9 mouse cellular contexts compared by ENCODE assay signal in the genomic region with DNA sequence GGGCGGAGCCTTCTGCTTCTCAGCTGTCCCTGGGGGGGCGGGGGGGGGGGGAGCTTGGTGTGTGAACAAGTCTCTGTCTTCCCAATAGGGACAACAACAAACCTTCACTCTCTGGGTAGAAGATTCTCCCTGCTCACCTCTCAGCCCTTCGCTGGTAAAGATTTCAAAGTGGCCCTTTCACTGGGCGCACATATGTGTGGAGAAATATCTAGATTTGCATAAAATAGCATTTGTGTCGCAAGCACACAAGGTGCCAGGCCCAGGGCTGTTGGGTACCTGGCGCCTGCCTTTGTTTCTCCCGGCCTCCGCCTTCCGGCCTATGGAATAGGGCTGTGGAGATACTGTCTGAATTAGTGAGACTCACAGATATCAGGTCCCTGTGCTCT. TPM values are rescaled to one million over a fixed set of nuclear protein-coding genes. Genes with fewer than 3 reads are reported as not detected.
DNase-seq lines count a peak whose midpoint lies in the region; ATAC-seq lines count a peak whose summit lies in the region.
"Had no signal": no experiment of that assay in that cellular context is flagged by ENCODE, and none has a peak within 500 bp of the region (broad histone marks: within the 10 kb centered on the region; RNA-seq: fewer than 3 reads in every experiment).

No protein-coding gene starts in this region.

- H3K36me3 ChIP-seq in heart, embryonic 15.5 days = peaks cover 20% of the 10 kb centered on the region
- H3K36me3 ChIP-seq in megakaryocyte, embryonic 14.5 days (replicated peaks; ENCODE audit: low read length) = peaks cover 37% of the 10 kb centered on the region
- H3K36me3 ChIP-seq in embryonic facial prominence, embryonic 14.5 days (ENCODE audit: control insufficient read depth, insufficient read depth, low read length) = peaks cover 30% of the 10 kb centered on the region
- peaks cover 37% of the 10 kb centered on the region for H3K36me3 ChIP-seq in macrophage (ENCODE audit: inconsistent target)

- peaks cover 23% of the 10 kb centered on the region; the same call in 1 of the 2 replicates for H3K79me2 ChIP-seq in macrophage (ENCODE audit: inconsistent target)

- 56% methylated on average over 9 of the region's 9 CpGs for WGBS in heart, embryonic 15.5 days
- 65% methylated on average over 9 of the region's 9 CpGs for WGBS in embryonic facial prominence, embryonic 14.5 days
- WGBS in macrophage (ENCODE audit: missing documents) = 47% methylated on average over 9 of the region's 9 CpGs

- no peak overlapping the region for H3K4me2 ChIP-seq in heart, embryonic 15.5 days
- no peak overlapping the region for H3K4me2 ChIP-seq in embryonic facial prominence, embryonic 14.5 days (ENCODE audit: low read depth, low read length)

- H3K9ac ChIP-seq in heart, embryonic 15.5 days = no peak overlapping the region
- no peak overlapping the region for H3K9ac ChIP-seq in embryonic facial prominence, embryonic 14.5 days (ENCODE audit: low read depth, low read length)

- H3K4me3 ChIP-seq in heart, embryonic 15.5 days = no peak overlapping the region
- peak overlapping the region; percentile 81 for H3K4me3 ChIP-seq in megakaryocyte, embryonic 14.5 days (replicated peaks)
- H3K4me3 ChIP-seq in embryonic facial prominence, embryonic 14.5 days (ENCODE audit: low read depth, low read length) = no peak overlapping the region
- H3K4me3 ChIP-seq in macrophage (ENCODE audit: inconsistent target) = no peak overlapping the region

- ATAC-seq in heart, embryonic 15.5 days (replicated peaks; ENCODE audit: insufficient number of reproducible peaks, insufficient read depth, low FRiP score, low read depth) = no peak
- ATAC-seq in megakaryocyte, adult 5-6 weeks (ENCODE audit: poor library complexity, severe bottlenecking) = no peak
- ATAC-seq in embryonic facial prominence, embryonic 14.5 days (ENCODE audit: low read depth) = no peak

- no peaks in the 10 kb centered on the region for H3K27me3 ChIP-seq in heart, embryonic 15.5 days
- no peaks in the 10 kb centered on the region for H3K27me3 ChIP-seq in megakaryocyte, embryonic 14.5 days (replicated peaks)
- H3K27me3 ChIP-seq in embryonic facial prominence, embryonic 14.5 days (replicated peaks; ENCODE audit: control insufficient read depth, insufficient read depth, low read length) = no peaks in the 10 kb centered on the region

- no peak for DNase-seq in heart, postnatal 10 days
- no peak for DNase-seq in embryonic facial prominence, embryonic 14.5 days (ENCODE audit: low spot score)
- DNase-seq in testis, postnatal 14 days (ENCODE audit: low spot score) = no peak
- no peak for DNase-seq in urinary bladder, adult 18-20 months (ENCODE audit: low spot score in 2 of 2)
- DNase-seq: retina, postnatal 1 day had no signal

- H3K9me3 ChIP-seq in heart, embryonic 15.5 days (replicated peaks) = no peaks in the 10 kb centered on the region
- peaks cover 3% of the 10 kb centered on the region; the same call in 1 of the 2 replicates for H3K9me3 ChIP-seq in megakaryocyte, embryonic 14.5 days
- 0 out of 2 replicates have a peak, but pooled peaks cover 3% of the 10 kb centered on the region for H3K9me3 ChIP-seq in embryonic facial prominence, embryonic 14.5 days (ENCODE audit: control insufficient read depth, low read length)

- intact Hi-C loops in heart, postnatal 10 days (cut with DNase I) = no loop called here

- peak overlapping the region; percentile 83 for H3K27ac ChIP-seq in heart, embryonic 15.5 days
- peak overlapping the region; percentile 69 for H3K27ac ChIP-seq in embryonic facial prominence, embryonic 14.5 days (replicated peaks; ENCODE audit: low read depth, low read length)
- peak overlapping the region; percentile 73 for H3K27ac ChIP-seq in macrophage

- H3K4me1 ChIP-seq in heart, embryonic 15.5 days (replicated peaks) = peaks cover 25% of the 10 kb centered on the region
- H3K4me1 ChIP-seq in megakaryocyte, embryonic 14.5 days = peaks cover 62% of the 10 kb centered on the region
- 0 out of 2 replicates have a peak, but pooled peaks cover 11% of the 10 kb centered on the region for H3K4me1 ChIP-seq in embryonic facial prominence, embryonic 14.5 days (ENCODE audit: control insufficient read depth, insufficient read depth, low read length)

RNA-seq across cellular contexts. Expression of a gene that starts 11.8 kb away (rescaled TPM):
- 0.88 and 2.6 TPM in 2 replicates for polyA plus RNA-seq in heart, embryonic 15.5 days (2015; fragmentation: Nextera tagmentation; extraction: Ambion mirVana)
- 1 to 10 TPM in 1 of 2 experiments, under 1 TPM in 1; 0.94 to 1.1 TPM for total RNA-seq in heart, postnatal 10 days (2021)
- 1.2 TPM in 1 of 2 replicates, not detected in the other for polyA plus RNA-seq in megakaryocyte, embryonic 14.5 days (2012; ENCODE audit: insufficient read depth, low replicate concordance)
- 195 and 212 TPM in 2 replicates for total RNA-seq in megakaryocyte, adult 5-6 weeks (2015)
- 204 and 237 TPM in 2 replicates for total RNA-seq in megakaryocyte, adult 5-6 weeks (2017)
- polyA plus RNA-seq in embryonic facial prominence, embryonic 14.5 days (2014; fragmentation: Nextera tagmentation; extraction: Ambion mirVana) = 1.4 and 2.0 TPM in 2 replicates
- 10 to 100 TPM; 11.4 to 83.2 (median 42.8) TPM for total RNA-seq in macrophage (2018; cell fraction: chromatin; rRNA removed)
- total RNA-seq in macrophage (2018; cell fraction: cytosol; rRNA removed) = 100 to 1,000 TPM in 13 of 26 experiments, 10 to 100 TPM in 13; 62.8 to 212 (median 131) TPM
- 100 to 1,000 TPM in 2 of 26 experiments, 10 to 100 TPM in 24; 26.9 to 124 (median 69.1) TPM for total RNA-seq in macrophage (2018; cell fraction: nucleus; rRNA removed)
- polyA plus RNA-seq in macrophage (2018) = 97.9 to 163 TPM (median 103 TPM) in 3 replicates

RNA-seq across cellular contexts. Expression of a gene that starts 12.4 kb away (rescaled TPM):
- 69.2 and 78.7 TPM in 2 replicates for polyA plus RNA-seq in heart, embryonic 15.5 days (2015; fragmentation: Nextera tagmentation; extraction: Ambion mirVana)
- 100 to 1,000 TPM; 214 to 220 TPM for total RNA-seq in heart, postnatal 10 days (2021)
- 1.3 and 13.6 TPM in 2 replicates for polyA plus RNA-seq in megakaryocyte, embryonic 14.5 days (2012; ENCODE audit: insufficient read depth, low replicate concordance)
- 25.0 and 26.2 TPM in 2 replicates for total RNA-seq in megakaryocyte, adult 5-6 weeks (2015)
- total RNA-seq in megakaryocyte, adult 5-6 weeks (2017) = 22.6 and 24.4 TPM in 2 replicates
- polyA plus RNA-seq in embryonic facial prominence, embryonic 14.5 days (2014; fragmentation: Nextera tagmentation; extraction: Ambion mirVana) = 46.8 and 48.9 TPM in 2 replicates
- total RNA-seq in macrophage (2018; cell fraction: chromatin; rRNA removed) = 1 to 10 TPM in 25 of 26 experiments, under 1 TPM in 1; 0.84 to 9.0 (median 2.4) TPM
- 1 to 10 TPM in 13 of 26 experiments, under 1 TPM in 13; 0.47 to 4.9 (median 1.2) TPM for total RNA-seq in macrophage (2018; cell fraction: cytosol; rRNA removed)
- 1 to 10 TPM; 1.2 to 7.4 (median 3.1) TPM for total RNA-seq in macrophage (2018; cell fraction: nucleus; rRNA removed)
- 0.71 to 1.5 TPM (median 0.98 TPM) in 3 replicates for polyA plus RNA-seq in macrophage (2018)

RNA-seq across cellular contexts. Expression of a gene that starts 16.5 kb away (rescaled TPM):
- 6.6 and 9.0 TPM in 2 replicates for polyA plus RNA-seq in heart, embryonic 15.5 days (2015; fragmentation: Nextera tagmentation; extraction: Ambion mirVana)
- 1 to 10 TPM; 3.7 to 4.3 TPM for total RNA-seq in heart, postnatal 10 days (2021)
- 0.62 TPM in 1 of 2 replicates, not detected in the other for polyA plus RNA-seq in megakaryocyte, embryonic 14.5 days (2012; ENCODE audit: insufficient read depth, low replicate concordance)
- 11.6 and 13.3 TPM in 2 replicates for total RNA-seq in megakaryocyte, adult 5-6 weeks (2015)
- total RNA-seq in megakaryocyte, adult 5-6 weeks (2017) = 7.8 and 11.1 TPM in 2 replicates
- 9.8 and 10.2 TPM in 2 replicates for polyA plus RNA-seq in embryonic facial prominence, embryonic 14.5 days (2014; fragmentation: Nextera tagmentation; extraction: Ambion mirVana)
- 10 to 100 TPM in 16 of 26 experiments, 1 to 10 TPM in 10; 1.9 to 90.8 (median 16.4) TPM for total RNA-seq in macrophage (2018; cell fraction: chromatin; rRNA removed)
- total RNA-seq in macrophage (2018; cell fraction: cytosol; rRNA removed) = 1 to 10 TPM in 20 of 26 experiments, under 1 TPM in 6; 0.62 to 3.6 (median 1.8) TPM
- 10 to 100 TPM in 12 of 26 experiments, 1 to 10 TPM in 14; 1.7 to 24.1 (median 9.8) TPM for total RNA-seq in macrophage (2018; cell fraction: nucleus; rRNA removed)
- polyA plus RNA-seq in macrophage (2018) = 1.2 to 4.5 TPM (median 1.9 TPM) in 3 replicates

RNA-seq across cellular contexts. Expression of a gene that starts 26.2 kb away (rescaled TPM):
- 192 and 209 TPM in 2 replicates for polyA plus RNA-seq in heart, embryonic 15.5 days (2015; fragmentation: Nextera tagmentation; extraction: Ambion mirVana)
- total RNA-seq in heart, postnatal 10 days (2021) = 100 to 1,000 TPM; 513 to 524 TPM
- polyA plus RNA-seq in megakaryocyte, embryonic 14.5 days (2012; ENCODE audit: insufficient read depth, low replicate concordance) = 1,300 and 3,413 TPM in 2 replicates
- 755 and 789 TPM in 2 replicates for total RNA-seq in megakaryocyte, adult 5-6 weeks (2015)
- 996 and 1,155 TPM in 2 replicates for total RNA-seq in megakaryocyte, adult 5-6 weeks (2017)
- 334 and 344 TPM in 2 replicates for polyA plus RNA-seq in embryonic facial prominence, embryonic 14.5 days (2014; fragmentation: Nextera tagmentation; extraction: Ambion mirVana)
- 1,000 to 10,000 TPM; 1,977 to 3,563 (median 2,658) TPM for total RNA-seq in macrophage (2018; cell fraction: chromatin; rRNA removed)
- 100 to 1,000 TPM; 341 to 915 (median 562) TPM for total RNA-seq in macrophage (2018; cell fraction: cytosol; rRNA removed)
- 1,000 to 10,000 TPM; 1,291 to 2,429 (median 1,755) TPM for total RNA-seq in macrophage (2018; cell fraction: nucleus; rRNA removed)
- 399 to 726 TPM (median 627 TPM) in 3 replicates for polyA plus RNA-seq in macrophage (2018)

RNA-seq across cellular contexts. Expression of a gene that starts 26.3 kb away (rescaled TPM):
- 12.7 and 14.8 TPM in 2 replicates for polyA plus RNA-seq in heart, embryonic 15.5 days (2015; fragmentation: Nextera tagmentation; extraction: Ambion mirVana)
- 10 to 100 TPM in 1 of 2 experiments, 1 to 10 TPM in 1; 7.7 to 10.5 TPM for total RNA-seq in heart, postnatal 10 days (2021)
- polyA plus RNA-seq in megakaryocyte, embryonic 14.5 days (2012; ENCODE audit: insufficient read depth, low replicate concordance) = 2.0 TPM in 1 of 2 replicates, not detected in the other
- total RNA-seq in megakaryocyte, adult 5-6 weeks (2015) = 15.8 and 16.5 TPM in 2 replicates
- 12.2 and 18.6 TPM in 2 replicates for total RNA-seq in megakaryocyte, adult 5-6 weeks (2017)
- 15.8 and 16.6 TPM in 2 replicates for polyA plus RNA-seq in embryonic facial prominence, embryonic 14.5 days (2014; fragmentation: Nextera tagmentation; extraction: Ambion mirVana)
- total RNA-seq in macrophage (2018; cell fraction: chromatin; rRNA removed) = 100 to 1,000 TPM in 5 of 26 experiments, 10 to 100 TPM in 21; 11.3 to 128 (median 74.8) TPM
- total RNA-seq in macrophage (2018; cell fraction: cytosol; rRNA removed) = 10 to 100 TPM in 3 of 26 experiments, 1 to 10 TPM in 23; 1.9 to 11.0 (median 8.5) TPM
- 10 to 100 TPM; 10.9 to 88.9 (median 37.9) TPM for total RNA-seq in macrophage (2018; cell fraction: nucleus; rRNA removed)
- polyA plus RNA-seq in macrophage (2018) = 6.7 to 17.1 TPM (median 14.3 TPM) in 3 replicates

Comparison
In these comparisons a context has a peak if more than half of its experiments do, and no peak if none do; other contexts are left out.
1. RNA of a gene that starts 11.8 kb away (polyA plus RNA-seq): 97.9 to 163 TPM in macrophage; 1.4 to 2.0 TPM in embryonic facial prominence, embryonic 14.5 days, 1.2 TPM in megakaryocyte, embryonic 14.5 days and 0.88 to 2.6 TPM in heart, embryonic 15.5 days; every median in the first group is over 10 times any median in the second.
2. Peak in every context shown above with its lines, with median percentiles within 50 percentile points of each other: H3K27ac ChIP-seq.